Mouse (Mus musculus): ENCODE data around the gene Grm5. TPM values are rescaled to one million over a fixed set of nuclear protein-coding genes. Genes with fewer than 3 reads are reported as not detected.

The Grm5 gene
- polyA plus RNA-seq (2016; fragmentation: Nextera tagmentation; extraction: Ambion mirVana) = 1.7 and 2.2 TPM in 2 replicates

- Histone ChIP-seq H3K27me3 (peaks cover 25% of the 10 kb centered on the region), H3K9me3 (replicated peaks) (no peaks in the 10 kb centered on the region), H3K9ac (peak within 1 kb of the TSS; percentile 51), H3K4me2 (replicated peaks) (peak within 1 kb of the TSS; percentile 70), H3K36me3 (no peaks in the 10 kb centered on the region), H3K4me1 (0 out of 2 replicates have a peak, but pooled peaks cover 2% of the 10 kb centered on the region), H3K27ac (peak within 1 kb of the TSS; percentile 25), H3K4me3 (peak within 1 kb of the TSS; percentile 40)
- WGBS = 14% methylated on average over 2 of the region's 2 CpGs
- ATAC-seq (ENCODE audit: low FRiP score) = peak; percentile 15; the same call in 1 of the 2 replicates
Measured at GRCm38 (mm10) chr7:87583868-87584267, at the start of gene Grm5. Gene Grm5, plus strand, starts transcription at chr7:87584168.

- no peak overlapping the region for H3K4me2 ChIP-seq (replicated peaks)
- no peak overlapping the region for H3K27ac ChIP-seq
- no peaks in the 10 kb centered on the region for H3K4me1 ChIP-seq
- no peak overlapping the region for H3K9ac ChIP-seq
- H3K27me3 ChIP-seq = no peaks in the 10 kb centered on the region
- no peak overlapping the region for H3K4me3 ChIP-seq
- no peaks in the 10 kb centered on the region for H3K9me3 ChIP-seq (replicated peaks)
- H3K36me3 ChIP-seq = no peaks in the 10 kb centered on the region
- no peak for ATAC-seq (ENCODE audit: low FRiP score)
Measured at GRCm38 (mm10) chr7:87539031-87539430, 44.9 kb upstream of the Grm5 start.

GRCm38 (mm10) chr7:87565300-87565699 is 18.7 kb upstream of the Grm5 start:
- H3K36me3 ChIP-seq = no peaks in the 10 kb centered on the region
- WGBS = 49% methylated on average over 1 of the region's 1 CpGs
- no peak overlapping the region for H3K9ac ChIP-seq

GRCm38 (mm10) chr7:87566476-87566875 is 17.5 kb upstream of the Grm5 start:
- Histone ChIP-seq H3K36me3 (no peaks in the 10 kb centered on the region), H3K9ac (no peak overlapping the region)
- no peak for ATAC-seq (ENCODE audit: low FRiP score)

More at GRCm38 (mm10) chr7:87565300-87565699, 18.7 kb upstream of the Grm5 start:
- Histone ChIP-seq H3K9me3 (replicated peaks) (no peaks in the 10 kb centered on the region), H3K27ac (no peak overlapping the region), H3K4me1 (no peaks in the 10 kb centered on the region), H3K4me3 (no peak overlapping the region), H3K27me3 (no peaks in the 10 kb centered on the region), H3K4me2 (replicated peaks) (no peak overlapping the region)
- ATAC-seq (ENCODE audit: low FRiP score) = no peak

GRCm38 (mm10) chr7:87584281-87584701 is 323 bp downstream of the Grm5 start:
- Histone ChIP-seq H3K36me3 (no peaks in the 10 kb centered on the region), H3K27ac (peak overlapping the region; percentile 25), H3K9ac (peak overlapping the region; percentile 51), H3K9me3 (replicated peaks) (no peaks in the 10 kb centered on the region), H3K4me3 (peak overlapping the region; percentile 40), H3K4me1 (0 out of 2 replicates have a peak, but pooled peaks cover 2% of the 10 kb centered on the region), H3K4me2 (replicated peaks) (peak overlapping the region; percentile 70), H3K27me3 (peaks cover 25% of the 10 kb centered on the region)
- ATAC-seq (ENCODE audit: low FRiP score) = peak; percentile 97
- WGBS = under 1% methylated on average over 28 of the region's 28 CpGs

More at GRCm38 (mm10) chr7:87566476-87566875, 17.5 kb upstream of the Grm5 start:
- Histone ChIP-seq H3K9me3 (replicated peaks) (no peaks in the 10 kb centered on the region), H3K4me1 (no peaks in the 10 kb centered on the region), H3K4me2 (replicated peaks) (no peak overlapping the region), H3K27ac (no peak overlapping the region), H3K4me3 (no peak overlapping the region), H3K27me3 (no peaks in the 10 kb centered on the region)

GRCm38 (mm10) chr7:87586271-87586937 is 2.4 kb downstream of the Grm5 start:
- Histone ChIP-seq H3K9me3 (replicated peaks) (no peaks in the 10 kb centered on the region), H3K4me1 (0 out of 2 replicates have a peak, but pooled peaks cover 2% of the 10 kb centered on the region), H3K4me3 (no peak overlapping the region), H3K36me3 (no peaks in the 10 kb centered on the region), H3K9ac (no peak overlapping the region), H3K4me2 (replicated peaks) (no peak overlapping the region), H3K27me3 (peaks cover 25% of the 10 kb centered on the region), H3K27ac (no peak overlapping the region)
- WGBS = 15% methylated on average over 10 of the region's 10 CpGs
- no peak for ATAC-seq (ENCODE audit: low FRiP score)

GRCm38 (mm10) chr7:87587976-87588375 is 4.0 kb downstream of the Grm5 start:
- ATAC-seq (ENCODE audit: low FRiP score) = no peak
- 35% methylated on average over 1 of the region's 1 CpGs for WGBS

GRCm38 (mm10) chr7:87626251-87626650 is 42.3 kb downstream of the Grm5 start:
- Histone ChIP-seq H3K27ac (no peak overlapping the region), H3K9me3 (replicated peaks) (no peaks in the 10 kb centered on the region), H3K36me3 (no peaks in the 10 kb centered on the region), H3K27me3 (no peaks in the 10 kb centered on the region), H3K4me3 (no peak overlapping the region), H3K9ac (no peak overlapping the region), H3K4me2 (replicated peaks) (no peak overlapping the region), H3K4me1 (no peaks in the 10 kb centered on the region)
- 70% methylated on average over 2 of the region's 2 CpGs for WGBS
- no peak for ATAC-seq (ENCODE audit: low FRiP score)

More at GRCm38 (mm10) chr7:87587976-87588375, 4.0 kb downstream of the Grm5 start:
- no peaks in the 10 kb centered on the region for H3K36me3 ChIP-seq
- no peak overlapping the region for H3K4me2 ChIP-seq (replicated peaks)
- H3K4me1 ChIP-seq = 0 out of 2 replicates have a peak, but pooled peaks cover 2% of the 10 kb centered on the region
- no peaks in the 10 kb centered on the region for H3K9me3 ChIP-seq (replicated peaks)
- no peak overlapping the region for H3K27ac ChIP-seq
- H3K9ac ChIP-seq = no peak overlapping the region
- H3K4me3 ChIP-seq = no peak overlapping the region
- H3K27me3 ChIP-seq = peaks cover 25% of the 10 kb centered on the region

- Histone ChIP-seq H3K4me3 (no peak overlapping the region), H3K9ac (no peak overlapping the region), H3K36me3 (no peaks in the 10 kb centered on the region), H3K4me2 (replicated peaks) (no peak overlapping the region), H3K27ac (no peak overlapping the region), H3K9me3 (replicated peaks) (no peaks in the 10 kb centered on the region), H3K4me1 (no peaks in the 10 kb centered on the region), H3K27me3 (no peaks in the 10 kb centered on the region)
- WGBS = 23% methylated on average over 1 of the region's 1 CpGs
- 0 out of 2 replicates have a peak, but pooled peaks have one; percentile 22 for ATAC-seq (ENCODE audit: low FRiP score)
Measured at GRCm38 (mm10) chr7:87635530-87635929, 51.6 kb downstream of the Grm5 start.

GRCm38 (mm10) chr7:87650610-87651009 is 66.6 kb downstream of the Grm5 start:
- no peak overlapping the region for H3K9ac ChIP-seq
- no peak overlapping the region for H3K4me2 ChIP-seq (replicated peaks)
- no peak overlapping the region for H3K27ac ChIP-seq
- no peaks in the 10 kb centered on the region for H3K36me3 ChIP-seq
- no peak overlapping the region for H3K4me3 ChIP-seq
- WGBS = 85% methylated on average over 3 of the region's 3 CpGs
- no peaks in the 10 kb centered on the region for H3K4me1 ChIP-seq
- no peak for ATAC-seq (ENCODE audit: low FRiP score)
- no peaks in the 10 kb centered on the region for H3K9me3 ChIP-seq (replicated peaks)
- no peaks in the 10 kb centered on the region for H3K27me3 ChIP-seq

GRCm38 (mm10) chr7:87661794-87662193 is 77.8 kb downstream of the Grm5 start:
- 65% methylated on average over 3 of the region's 3 CpGs for WGBS
- Histone ChIP-seq H3K9me3 (replicated peaks) (no peaks in the 10 kb centered on the region), H3K9ac (no peak overlapping the region), H3K27ac (no peak overlapping the region), H3K4me1 (no peaks in the 10 kb centered on the region), H3K27me3 (no peaks in the 10 kb centered on the region), H3K4me2 (replicated peaks) (no peak overlapping the region), H3K4me3 (no peak overlapping the region), H3K36me3 (no peaks in the 10 kb centered on the region)
- ATAC-seq (ENCODE audit: low FRiP score) = no peak

GRCm38 (mm10) chr7:87664041-87664440 is 80.1 kb downstream of the Grm5 start:
- H3K27ac ChIP-seq = no peak overlapping the region
- H3K4me1 ChIP-seq = no peaks in the 10 kb centered on the region
- no peaks in the 10 kb centered on the region for H3K36me3 ChIP-seq
- WGBS = 90% methylated on average over 2 of the region's 2 CpGs
- no peak overlapping the region for H3K9ac ChIP-seq
- ATAC-seq (ENCODE audit: low FRiP score) = no peak
- H3K4me3 ChIP-seq = no peak overlapping the region
- no peaks in the 10 kb centered on the region for H3K9me3 ChIP-seq (replicated peaks)
- no peak overlapping the region for H3K4me2 ChIP-seq (replicated peaks)
- no peaks in the 10 kb centered on the region for H3K27me3 ChIP-seq

GRCm38 (mm10) chr7:87716393-87716792 is 132.4 kb downstream of the Grm5 start:
- ATAC-seq (ENCODE audit: low FRiP score) = no peak
- Histone ChIP-seq H3K4me1 (no peaks in the 10 kb centered on the region), H3K9ac (no peak overlapping the region), H3K27me3 (no peaks in the 10 kb centered on the region), H3K27ac (no peak overlapping the region), H3K4me3 (no peak overlapping the region), H3K9me3 (replicated peaks) (no peaks in the 10 kb centered on the region), H3K36me3 (no peaks in the 10 kb centered on the region), H3K4me2 (replicated peaks) (no peak overlapping the region)
- 82% methylated on average over 1 of the region's 1 CpGs for WGBS

All from hindbrain, embryonic 12.5 days (tissue).